Mouse (Mus musculus): ENCODE data around the gene Gm10413.
"Not testable (repeated sequence)": the region's sequence is repeated elsewhere in the genome, so short reads cannot be mapped to it uniquely, and the experiment has no call there.

Gene Gm10413

GRCm38 (mm10) chr14:3394793-3395192 lies at the start of gene Gm10413:
TSS of gene Gm10413 (plus strand) at chr14:3395093.
- DNase-seq (ENCODE audit: low spot score): not testable (repeated sequence)

- DNase-seq (ENCODE audit: low spot score): not testable (repeated sequence)
These were observed 17.4 kb downstream of the Gm10413 start, which contains the start of gene Gm10409 for GRCm38 (mm10) chr14:3412314-3412713. TSS of gene Gm10409 (plus strand) at chr14:3412614.

- DNase-seq (ENCODE audit: low spot score): not testable (repeated sequence)
These were observed 32.9 kb downstream of the Gm10413 start, which contains the start of gene Gm3005 for GRCm38 (mm10) chr14:3427803-3428202. TSS of gene Gm3005 (plus strand) at chr14:3428103.

GRCm38 (mm10) chr14:3449079-3449478 lies 54.2 kb downstream of the Gm10413 start, which contains the start of gene Gm10408:
TSS of gene Gm10408 (plus strand) at chr14:3449379.
- DNase-seq (ENCODE audit: low spot score): not testable (repeated sequence)

Measured in ovary, adult 18-20 months (tissue).